Mouse (Mus musculus) liver, embryonic 16.5 days (tissue): Measurements from ENCODE around the gene Arhgap23. TPM values are rescaled to one million over a fixed set of nuclear protein-coding genes. Genes with fewer than 3 reads are reported as not detected.
A peak's percentile ranks its signal among the peaks of the same experiment; 100 is the strongest.

Source experiments
- ATAC-seq: fragments of 200-750 bp; cut with Nextera tagmentation; 2 replicates; pipeline ENCODE4 v1.8.0; 2017; ENCODE audit warnings: low read depth, mild to moderate bottlenecking, moderate number of reproducible peaks, moderate library complexity
- H3K27ac ChIP-seq: fragments of 300-500 bp; sonication (generic); 2 replicates; pipeline ENCODE4 v1.5.1; 2014; ENCODE audit warnings: mild to moderate bottlenecking, low read length
- H3K27me3 ChIP-seq: fragments of 300-500 bp; sonication (generic); 2 replicates; pipeline ENCODE4 v1.6.1; 2014; ENCODE audit warnings: low read depth, low read length, mixed read lengths; ENCODE audit not compliant: control insufficient read depth, insufficient read depth
- H3K36me3 ChIP-seq: fragments of 300-500 bp; sonication (generic); 2 replicates; pipeline ENCODE4 v1.6.1; 2014; ENCODE audit warnings: mild to moderate bottlenecking; ENCODE audit not compliant: control insufficient read depth, insufficient read depth
- H3K4me1 ChIP-seq: fragments of 300-500 bp; sonication (generic); 2 replicates; pipeline ENCODE4 v1.6.1; 2014; ENCODE audit warnings: low read depth, low read length, mixed read lengths; ENCODE audit not compliant: control insufficient read depth
- H3K4me2 ChIP-seq: fragments of 300-500 bp; sonication (generic); 2 replicates; pipeline ENCODE4 v1.6.1; 2014; ENCODE audit warnings: low read depth, low read length, mixed read lengths
- H3K4me3 ChIP-seq: fragments of 300-500 bp; sonication (generic); 2 replicates; pipeline ENCODE4 v1.5.1; 2014; ENCODE audit warnings: low read depth, mild to moderate bottlenecking, low read length
- H3K9ac ChIP-seq: fragments of 300-500 bp; sonication (generic); 2 replicates; pipeline ENCODE4 v1.6.1; 2014; ENCODE audit warnings: low read depth, low read length
- H3K9me3 ChIP-seq: fragments of 300-500 bp; sonication (generic); replicated peaks from 2 replicates; pipeline ENCODE4 v1.6.1; 2016; ENCODE audit warnings: low read length; ENCODE audit not compliant: control insufficient read depth
- WGBS: fragments of 180-500 bp; shearing (Covaris S2); extraction: QIAGEN DNeasy Blood & Tissue Kit; methylation state at CpG from one replicate; pipeline ENCODE4 v1.1.7; 2014; ENCODE audit not compliant: insufficient replicate concordance; 5-methylcytosine and 5-hydroxymethylcytosine counted together
- polyA plus RNA-seq: library from polyadenylated mRNA; unstranded; fragments of >200 nt; fragmentation: Nextera tagmentation; extraction: Ambion mirVana; gene quantifications from 2 replicates; pipeline ENCODE4 v1.2.1, GENCODE M21; 2015

The Arhgap23 gene
- polyA plus RNA-seq, 1 experiment from 2014 or later, result 5.4 TPM

DNA sequence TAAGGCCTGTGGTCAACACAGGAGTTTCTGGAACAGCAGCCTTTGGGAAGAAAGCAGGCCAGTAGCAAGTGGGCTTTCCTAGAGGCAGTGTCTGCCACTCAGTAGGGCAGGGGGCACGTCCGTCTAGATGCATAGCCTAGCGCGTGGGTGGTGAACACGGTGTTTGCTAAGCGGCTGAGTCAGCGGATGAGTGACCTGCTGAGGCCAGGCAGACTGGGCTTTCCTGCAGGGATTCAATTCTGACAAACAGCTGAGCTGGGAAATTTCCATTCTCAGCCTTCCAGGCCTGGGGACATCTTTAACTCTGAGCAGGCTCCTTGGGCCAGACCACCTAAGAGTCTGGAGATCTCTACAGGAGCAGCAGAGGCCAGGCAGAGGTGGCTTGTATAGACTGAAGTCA is 62.1 kb downstream of the Arhgap23 start:
- peak; percentile 63 for ATAC-seq
- no peaks in the 10 kb centered on the region for H3K9me3 ChIP-seq
- 81% methylated on average over 7 of the region's 7 CpGs for WGBS
- peaks cover 9% of the 10 kb centered on the region for H3K4me1 ChIP-seq
- H3K4me3 ChIP-seq, result no peak overlapping the region
- H3K4me2 ChIP-seq, result no peak overlapping the region
- H3K9ac ChIP-seq, result no peak overlapping the region
- no peaks in the 10 kb centered on the region for H3K27me3 ChIP-seq
- peaks cover 93% of the 10 kb centered on the region for H3K36me3 ChIP-seq
- 0 out of 2 replicates have a peak overlapping the region, but pooled peaks have one; percentile 17 for H3K27ac ChIP-seq

DNA sequence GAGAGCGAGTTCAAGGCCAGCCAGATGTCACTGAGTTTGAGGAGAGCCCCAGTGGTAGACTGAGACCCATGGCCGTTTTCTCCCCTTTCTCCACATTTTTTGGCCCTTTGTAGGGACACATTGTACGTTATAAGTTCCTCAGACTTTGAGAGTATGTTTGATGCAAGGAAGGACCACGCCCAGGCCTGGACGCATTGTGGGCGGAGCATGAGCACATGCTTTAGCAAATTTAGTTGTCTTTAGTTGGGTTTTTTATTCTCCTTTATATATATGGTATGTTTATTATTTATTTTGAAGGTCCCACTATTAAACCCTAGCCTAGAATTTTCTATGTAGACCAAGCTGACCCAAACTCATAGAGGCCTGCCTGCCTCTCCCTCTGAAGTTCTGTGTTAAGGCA is 63.0 kb downstream of the Arhgap23 start:
- no peak for ATAC-seq
- H3K9me3 ChIP-seq, result no peaks in the 10 kb centered on the region
- no peak overlapping the region for H3K27ac ChIP-seq
- H3K27me3 ChIP-seq, result no peaks in the 10 kb centered on the region
- no peak overlapping the region for H3K9ac ChIP-seq
- 75% methylated on average over 6 of the region's 6 CpGs for WGBS
- no peak overlapping the region for H3K4me2 ChIP-seq
- no peak overlapping the region for H3K4me3 ChIP-seq
- peaks cover 9% of the 10 kb centered on the region for H3K4me1 ChIP-seq
- peaks cover 93% of the 10 kb centered on the region for H3K36me3 ChIP-seq

DNA sequence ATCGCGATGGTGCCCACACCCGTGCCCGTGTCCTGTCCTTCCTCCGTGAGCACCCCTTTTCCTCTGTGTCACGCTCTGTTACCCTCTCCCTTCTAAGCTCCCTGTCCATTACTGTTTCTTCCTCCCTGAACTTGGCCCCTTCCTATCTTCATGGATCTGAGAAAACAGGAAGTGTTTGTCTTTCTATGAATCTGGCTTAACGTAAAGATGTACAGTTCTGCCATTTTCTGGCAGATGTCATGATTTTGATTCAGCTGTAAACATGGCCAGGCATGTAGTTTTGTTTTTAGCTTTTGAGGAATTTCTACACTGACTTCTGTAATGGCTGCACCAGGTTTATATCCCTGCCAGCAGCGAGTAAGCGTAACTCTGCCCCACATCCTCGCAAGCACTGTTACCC is 63.8 kb downstream of the Arhgap23 start:
- Histone ChIP-seq H3K4me3 (no peak overlapping the region), H3K36me3 (peaks cover 88% of the 10 kb centered on the region), H3K9me3 (no peaks in the 10 kb centered on the region), H3K27ac (no peak overlapping the region), H3K4me2 (no peak overlapping the region), H3K27me3 (no peaks in the 10 kb centered on the region), H3K9ac (no peak overlapping the region), H3K4me1 (peaks cover 9% of the 10 kb centered on the region)
- 71% methylated on average over 10 of the region's 10 CpGs for WGBS
- ATAC-seq, result no peak

DNA sequence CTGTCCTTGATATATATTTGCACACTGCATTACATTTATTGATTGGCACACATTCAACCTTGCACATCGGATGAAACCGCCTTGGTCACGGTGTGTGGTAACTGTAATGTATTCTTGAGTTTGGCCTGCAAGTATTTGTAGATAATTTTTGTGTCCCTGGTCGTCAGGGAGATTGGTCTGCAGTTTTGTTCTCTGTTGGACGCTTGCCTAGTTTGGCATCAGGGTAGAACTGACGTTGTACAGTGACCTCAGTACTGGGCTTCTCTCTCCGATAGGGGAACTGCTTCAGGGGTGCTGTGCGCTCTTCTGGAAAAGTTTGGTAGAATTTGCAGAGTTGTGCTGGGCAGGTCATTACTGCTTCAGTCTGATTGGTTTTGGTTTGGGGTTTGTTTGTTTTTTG is 64.5 kb downstream of the Arhgap23 start:
- Histone ChIP-seq H3K9me3 (no peaks in the 10 kb centered on the region), H3K9ac (no peak overlapping the region), H3K27me3 (no peaks in the 10 kb centered on the region), H3K4me2 (no peak overlapping the region), H3K4me1 (peaks cover 9% of the 10 kb centered on the region), H3K36me3 (peaks cover 86% of the 10 kb centered on the region), H3K27ac (no peak overlapping the region), H3K4me3 (no peak overlapping the region)
- WGBS, result 81% methylated on average over 8 of the region's 8 CpGs
- ATAC-seq, result no peak

DNA sequence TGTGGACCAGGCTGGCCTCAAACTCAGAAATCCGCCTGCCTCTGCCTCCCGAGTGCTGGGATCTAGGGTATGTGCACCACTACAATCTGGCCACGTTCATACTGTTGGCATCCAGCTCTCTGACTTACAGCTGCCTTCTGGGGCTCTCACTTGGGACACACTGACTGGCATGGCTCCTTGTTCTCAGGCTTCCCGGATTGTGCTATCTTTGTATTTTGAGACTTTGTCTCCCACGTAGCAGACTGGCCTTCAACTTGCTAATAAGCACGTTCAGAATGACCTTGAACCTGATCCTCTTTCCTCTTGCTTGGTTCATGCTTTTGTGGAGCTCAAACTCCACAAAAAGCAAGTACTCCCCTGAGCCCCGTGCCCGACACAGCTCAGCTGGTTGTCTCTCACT is 70.3 kb downstream of the Arhgap23 start:
- Histone ChIP-seq H3K4me1 (no peaks in the 10 kb centered on the region), H3K27me3 (no peaks in the 10 kb centered on the region), H3K4me2 (no peak overlapping the region), H3K4me3 (no peak overlapping the region), H3K27ac (no peak overlapping the region), H3K9me3 (no peaks in the 10 kb centered on the region), H3K36me3 (peaks cover 62% of the 10 kb centered on the region), H3K9ac (no peak overlapping the region)
- no peak for ATAC-seq
- 80% methylated on average over 8 of the region's 8 CpGs for WGBS

DNA sequence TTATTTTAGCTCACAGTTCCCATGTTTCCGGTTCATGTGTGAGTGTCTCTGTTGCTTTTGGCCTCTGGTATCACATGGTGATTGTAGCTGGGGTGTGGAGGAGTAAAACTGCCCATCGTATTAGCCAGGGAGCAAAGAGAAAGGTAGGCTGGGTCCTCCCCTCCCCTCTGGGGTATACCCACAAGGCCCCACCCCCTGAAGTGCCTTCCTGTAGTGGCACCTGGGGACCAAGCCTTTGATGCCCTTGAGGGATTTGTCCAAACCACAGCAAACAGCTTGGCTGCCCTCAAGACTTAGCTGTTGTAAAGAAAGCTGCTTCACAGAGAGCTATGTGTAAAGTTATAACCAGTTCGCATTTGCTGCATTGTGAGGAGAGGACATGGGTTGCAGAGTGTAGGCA is 72.3 kb downstream of the Arhgap23 start:
- Histone ChIP-seq H3K4me2 (no peak overlapping the region), H3K36me3 (peaks cover 59% of the 10 kb centered on the region), H3K9ac (no peak overlapping the region), H3K27me3 (no peaks in the 10 kb centered on the region), H3K4me1 (no peaks in the 10 kb centered on the region), H3K4me3 (no peak overlapping the region), H3K9me3 (no peaks in the 10 kb centered on the region), H3K27ac (no peak overlapping the region)
- 79% methylated on average over 3 of the region's 3 CpGs for WGBS
- ATAC-seq, result no peak

DNA sequence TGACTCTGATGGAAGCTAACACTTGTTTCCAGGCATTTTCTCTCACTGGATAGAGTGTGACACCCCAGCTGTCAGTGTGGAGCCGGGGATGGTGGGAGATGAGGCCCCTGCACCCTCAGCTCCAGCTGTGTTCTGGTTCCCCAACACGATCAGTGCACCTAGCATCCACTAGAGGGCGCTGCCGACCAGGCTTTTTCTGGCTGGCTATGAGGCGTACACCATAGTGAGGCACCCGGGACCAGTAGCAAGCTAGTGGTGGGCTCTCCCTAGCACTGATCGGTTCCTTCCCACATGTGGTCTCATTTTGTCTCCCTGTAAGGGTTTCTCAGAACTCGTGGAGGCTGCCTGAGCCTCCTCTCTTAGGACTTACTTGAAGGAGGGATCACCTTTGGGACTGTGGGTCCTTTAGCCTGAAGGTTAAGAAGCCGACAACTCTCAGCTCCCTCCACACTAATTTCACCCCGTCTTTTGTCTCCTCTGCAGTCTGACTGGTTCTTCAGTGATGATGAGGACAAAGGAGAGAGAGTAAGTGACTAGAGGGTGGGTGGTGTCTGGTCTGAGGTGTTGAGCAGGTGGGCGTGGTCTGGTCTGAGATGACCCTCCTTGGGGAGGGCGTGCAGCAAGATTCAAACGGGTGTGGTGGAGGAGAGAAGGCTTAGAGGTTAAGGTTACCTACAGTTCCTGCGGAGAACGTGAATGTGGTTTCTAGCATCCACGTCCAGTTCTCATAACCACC is 74.4 kb downstream of the Arhgap23 start:
- no peak overlapping the region for H3K4me2 ChIP-seq
- H3K27ac ChIP-seq, result no peak overlapping the region
- no peaks in the 10 kb centered on the region for H3K9me3 ChIP-seq
- no peaks in the 10 kb centered on the region for H3K27me3 ChIP-seq
- H3K4me3 ChIP-seq, result no peak overlapping the region
- H3K4me1 ChIP-seq, result no peaks in the 10 kb centered on the region
- H3K9ac ChIP-seq, result no peak overlapping the region
- H3K36me3 ChIP-seq, result peaks cover 60% of the 10 kb centered on the region
- WGBS, result 44% methylated on average over 16 of the region's 16 CpGs
- ATAC-seq, result peak; percentile 25; the same call in 1 of the 2 replicates

DNA sequence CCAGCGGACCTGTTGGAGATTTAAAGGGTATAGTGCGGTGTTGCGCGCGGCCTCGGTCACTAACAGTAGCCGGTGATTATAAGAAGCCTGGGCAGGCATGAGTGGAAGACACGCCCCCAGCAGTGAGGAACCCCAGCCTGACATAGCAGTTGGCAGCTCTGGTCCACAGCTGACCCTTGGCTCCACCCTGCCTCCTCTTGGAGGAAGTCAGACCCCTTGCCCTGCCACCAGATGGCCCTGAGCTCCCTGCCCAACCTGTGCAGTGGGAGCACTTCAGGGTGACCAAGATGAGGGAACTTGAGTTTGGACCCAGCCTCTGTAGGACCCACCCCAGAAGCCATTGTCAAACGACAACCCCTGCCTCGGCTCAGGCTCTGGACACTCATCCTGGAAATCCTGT is 76.3 kb downstream of the Arhgap23 start:
- WGBS, result 87% methylated on average over 10 of the region's 10 CpGs
- no peak for ATAC-seq
- Histone ChIP-seq H3K9ac (no peak overlapping the region), H3K4me3 (no peak overlapping the region), H3K9me3 (no peaks in the 10 kb centered on the region), H3K4me2 (no peak overlapping the region), H3K36me3 (peaks cover 58% of the 10 kb centered on the region), H3K27ac (no peak overlapping the region), H3K4me1 (no peaks in the 10 kb centered on the region), H3K27me3 (no peaks in the 10 kb centered on the region)

DNA sequence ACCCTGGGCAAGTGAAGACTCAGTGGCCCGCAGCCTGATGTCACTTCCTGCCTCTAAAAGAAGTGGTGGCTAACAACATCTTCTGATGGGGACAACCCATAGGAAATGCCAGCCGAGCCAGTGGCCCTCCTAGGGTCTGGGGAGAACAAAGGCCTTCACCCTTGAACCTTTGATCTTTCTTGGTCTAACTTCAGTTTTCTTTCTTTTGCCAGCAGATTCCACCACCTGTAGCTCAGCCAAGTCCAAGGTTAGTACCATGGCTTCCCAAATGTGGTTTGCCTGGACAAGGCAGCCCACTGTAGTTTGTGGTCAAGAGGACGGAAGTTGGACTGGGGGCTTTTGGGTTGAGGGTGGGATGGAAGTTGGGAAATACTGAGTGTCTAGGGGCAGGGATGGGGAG is 77.5 kb downstream of the Arhgap23 start:
- Histone ChIP-seq H3K4me2 (no peak overlapping the region), H3K27ac (no peak overlapping the region), H3K27me3 (no peaks in the 10 kb centered on the region), H3K4me1 (no peaks in the 10 kb centered on the region), H3K4me3 (no peak overlapping the region), H3K9me3 (no peaks in the 10 kb centered on the region), H3K36me3 (peaks cover 63% of the 10 kb centered on the region), H3K9ac (no peak overlapping the region)
- ATAC-seq, result no peak
- whole genome bisulfite sequencing, result 88% methylated on average over 3 of the region's 3 CpGs
